8 mouse cellular contexts compared by ENCODE assay signal in the genomic region with DNA sequence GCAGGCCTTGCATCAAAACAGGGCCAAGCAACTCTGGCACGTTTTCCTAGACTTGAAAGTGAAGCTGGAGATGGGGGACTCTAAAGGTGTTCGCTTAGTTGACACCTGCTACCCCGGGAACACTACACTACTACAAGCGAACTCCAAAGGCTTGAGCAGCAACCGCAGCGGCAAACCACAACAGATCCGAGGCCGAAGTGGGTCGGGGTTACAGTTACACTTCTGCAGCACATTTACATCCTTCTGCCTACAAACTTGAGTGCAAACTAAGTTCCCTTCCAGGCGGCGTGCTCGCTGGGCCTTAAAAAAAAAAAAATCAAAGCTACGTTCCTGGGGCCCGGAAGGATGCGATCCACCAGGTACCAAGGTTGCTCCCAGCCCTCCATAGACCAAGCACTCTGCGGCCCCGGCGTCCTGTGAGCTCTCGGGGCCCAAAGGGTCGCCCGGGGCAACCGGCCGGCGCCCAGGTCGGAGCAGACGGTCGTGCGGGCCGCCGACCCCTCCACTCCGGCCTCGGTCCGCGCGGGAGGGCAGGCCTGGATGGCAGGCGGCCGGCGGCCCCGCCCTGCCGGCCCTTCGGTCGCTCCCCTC. TPM values are rescaled to one million over a fixed set of nuclear protein-coding genes. Genes with fewer than 3 reads are reported as not detected.
DNase-seq lines count a peak whose midpoint lies in the region; ATAC-seq and TF ChIP-seq lines count a peak whose summit lies in the region.

No protein-coding gene starts in this region.

- H3ac ChIP-seq in C2C12 (ENCODE audit: control insufficient read depth, insufficient read length, low read depth) = peak overlapping the region; percentile 91

- DNase-seq in cerebellum, postnatal 10 days = no peak
- DNase-seq in heart, embryonic 10.5 days (ENCODE audit: low spot score) = peak; percentile 75
- DNase-seq in limb, embryonic 14.5 days (ENCODE audit: low spot score) = no peak
- peak; percentile 82 for DNase-seq in thymus, postnatal 25 days

- TF ChIP-seq POLR2A in limb, embryonic 14.5 days (IDR thresholded peaks at IDR 0.05; ENCODE audit: borderline replicate concordance, extremely low read depth, insufficient read depth, insufficient read length) = no peak

- no peaks in the 10 kb centered on the region for H3K27me3 ChIP-seq in C2C12 (ENCODE audit: control insufficient read depth, insufficient read depth, insufficient read length)
- H3K27me3 ChIP-seq in heart, embryonic 10.5 days (ENCODE audit: insufficient read depth, poor library complexity, severe bottlenecking) = no peaks in the 10 kb centered on the region
- H3K27me3 ChIP-seq in limb, embryonic 14.5 days (ENCODE audit: control insufficient read depth, insufficient read depth, low read length) = no peaks in the 10 kb centered on the region
- H3K27me3 ChIP-seq in midbrain, embryonic 15.5 days (replicated peaks) = no peaks in the 10 kb centered on the region

- peak overlapping the region; percentile 71 for H3K4me2 ChIP-seq in limb, embryonic 14.5 days (replicated peaks; ENCODE audit: low read depth, low read length, severe bottlenecking)
- peak overlapping the region; percentile 88 for H3K4me2 ChIP-seq in midbrain, embryonic 15.5 days

- H3K79me2 ChIP-seq in C2C12 (ENCODE audit: control insufficient read depth, insufficient read depth) = peaks cover 69% of the 10 kb centered on the region

- H3K4me1 ChIP-seq in brown adipose tissue, adult 24 weeks (ENCODE audit: control insufficient read depth, insufficient read depth, insufficient read length, low read length) = peaks cover 19% of the 10 kb centered on the region
- peaks cover 50% of the 10 kb centered on the region for H3K4me1 ChIP-seq in heart, embryonic 10.5 days
- H3K4me1 ChIP-seq in limb, embryonic 14.5 days (ENCODE audit: control insufficient read depth, insufficient read depth, low read length) = peaks cover 23% of the 10 kb centered on the region
- H3K4me1 ChIP-seq in midbrain, embryonic 15.5 days = peaks cover 39% of the 10 kb centered on the region

- H3K79me3 ChIP-seq in C2C12 (ENCODE audit: low read depth) = peaks cover 56% of the 10 kb centered on the region

- no peaks in the 10 kb centered on the region for H3K9me3 ChIP-seq in heart, embryonic 10.5 days
- no peaks in the 10 kb centered on the region for H3K9me3 ChIP-seq in limb, embryonic 14.5 days (ENCODE audit: control insufficient read depth, low read length)
- H3K9me3 ChIP-seq in midbrain, embryonic 15.5 days = no peaks in the 10 kb centered on the region

- peak; percentile 29 for ATAC-seq in cerebellum, adult (ENCODE audit: insufficient number of reproducible peaks, low FRiP score, low TSS enrichment)
- peak; percentile 14; the same call in 1 of the 2 replicates for ATAC-seq in limb, embryonic 14.5 days (ENCODE audit: low FRiP score, low read depth)
- ATAC-seq in midbrain, embryonic 15.5 days (replicated peaks) = peak; percentile 51; the same call in 1 of the 2 replicates

- H3K4me3 ChIP-seq in C2C12 (ENCODE audit: insufficient read depth, poor library complexity, severe bottlenecking) = peak overlapping the region; percentile 48
- peak overlapping the region; percentile 92 for H3K4me3 ChIP-seq in brown adipose tissue, adult 24 weeks (ENCODE audit: insufficient read depth, low read depth, low read length)
- H3K4me3 ChIP-seq in heart, embryonic 10.5 days = peak overlapping the region; percentile 96
- peak overlapping the region; percentile 92 for H3K4me3 ChIP-seq in limb, embryonic 14.5 days (replicated peaks; ENCODE audit: low read length)
- peak overlapping the region; percentile 96 for H3K4me3 ChIP-seq in midbrain, embryonic 15.5 days

- peak overlapping the region; percentile 98 for H3K9ac ChIP-seq in limb, embryonic 14.5 days (ENCODE audit: low read depth, low read length, severe bottlenecking)
- peak overlapping the region; percentile 91 for H3K9ac ChIP-seq in midbrain, embryonic 15.5 days

- H3K36me3 ChIP-seq in C2C12 (ENCODE audit: control insufficient read depth, insufficient read depth) = peaks cover 18% of the 10 kb centered on the region
- peaks cover 6% of the 10 kb centered on the region; the same call in 1 of the 2 replicates for H3K36me3 ChIP-seq in heart, embryonic 10.5 days
- H3K36me3 ChIP-seq in limb, embryonic 14.5 days (ENCODE audit: control insufficient read depth, insufficient read depth, low read length) = no peaks in the 10 kb centered on the region
- H3K36me3 ChIP-seq in midbrain, embryonic 15.5 days (replicated peaks) = no peaks in the 10 kb centered on the region

- no peak for TF ChIP-seq CTCF in C2C12 (IDR thresholded peaks at IDR 0.05; ENCODE audit: control insufficient read depth, insufficient read depth, insufficient read length)

- under 1% methylated on average over 42 of the region's 42 CpGs for WGBS in heart, embryonic 10.5 days
- 1% methylated on average over 40 of the region's 42 CpGs for WGBS in limb, embryonic 14.5 days
- WGBS in midbrain, embryonic 15.5 days = under 1% methylated on average over 40 of the region's 42 CpGs

- peak overlapping the region; percentile 77 for H3K27ac ChIP-seq in brown adipose tissue, adult 24 weeks (replicated peaks; ENCODE audit: low read depth, low read length)
- H3K27ac ChIP-seq in heart, embryonic 10.5 days = peak overlapping the region; percentile 99
- peak overlapping the region; percentile 98 for H3K27ac ChIP-seq in limb, embryonic 14.5 days (replicated peaks; ENCODE audit: low read depth, low read length)
- H3K27ac ChIP-seq in midbrain, embryonic 15.5 days = peak overlapping the region; percentile 96

TF ChIP-seq in C2C12, 6 proteins besides CTCF, POLR2A, EP300 and RAD21:
- TF ChIP-seq FOSL1 (IDR thresholded peaks at IDR 0.05; ENCODE audit: insufficient read depth, low read length, poor library complexity, severe bottlenecking) (no peak), MYOG (IDR thresholded peaks at IDR 0.05; ENCODE audit: control insufficient read depth, extremely low read depth, insufficient read length) (no peak), MAX (IDR thresholded peaks at IDR 0.05) (no peak), USF1 (IDR thresholded peaks at IDR 0.05; ENCODE audit: low read depth) (no peak), CEBPB (IDR thresholded peaks at IDR 0.05; ENCODE audit: low read depth) (no peak), MYOD1 (IDR thresholded peaks at IDR 0.05; ENCODE audit: control insufficient read depth, insufficient read length, low read depth) (no peak)
TF ChIP-seq in C2C12: peak in this region for 0.

RNA-seq across cellular contexts. Expression of a gene that starts 1.5 kb away (rescaled TPM):
- polyA plus RNA-seq in C2C12 (2012; fragmentation: generic; extraction: Trizol) = 30.2 TPM
- polyA plus RNA-seq in brown adipose tissue, adult 24 weeks (2012; ENCODE audit: insufficient read depth, insufficient read length, missing spikeins) = 19.7 and 23.6 TPM in 2 replicates
- 33.6 and 34.9 TPM in 2 replicates for polyA plus RNA-seq in heart, embryonic 10.5 days (2016; fragmentation: Nextera tagmentation; extraction: Ambion mirVana)
- polyA plus RNA-seq in limb, embryonic 14.5 days (2012; rRNA removed) = 84.0 and 105 TPM in 2 replicates
- polyA plus RNA-seq in limb, embryonic 14.5 days (2014; fragmentation: Nextera tagmentation; extraction: Ambion mirVana) = 41.5 TPM in 2 replicates
- 34.7 and 34.9 TPM in 2 replicates for polyA plus RNA-seq in midbrain, embryonic 15.5 days (2015; fragmentation: Nextera tagmentation; extraction: Ambion mirVana)

Comparison
In these comparisons a context has a peak if more than half of its experiments do, and no peak if none do; other contexts are left out.
1. DNase-seq: peak in heart, embryonic 10.5 days (single experiment) and thymus, postnatal 25 days (single experiment); none in cerebellum, postnatal 10 days (0 of 2) and limb, embryonic 14.5 days (single experiment).
2. Peak in every context shown above with its lines, with median percentiles within 50 percentile points of each other: ATAC-seq, H3K4me3 ChIP-seq and H3K27ac ChIP-seq.